Mouse (Mus musculus) MEL (cell line): ENCODE measurements around the gene Best1. TPM values are rescaled to one million over a fixed set of nuclear protein-coding genes. Genes with fewer than 3 reads are reported as not detected.

Experiments used
- DNase-seq: peaks from one replicate; pipeline ENCODE4 v3.0.0; 2011; ENCODE audit warnings: low read depth, low spot score
- H3K27ac ChIP-seq: 2 replicates; pipeline ENCODE4 v1.5.1; 2012; ENCODE audit warnings: low read depth, mild to moderate bottlenecking, control low read depth, low read length, moderate library complexity; ENCODE audit not compliant: control insufficient read depth
- H3K27me3 ChIP-seq, 2 experiments: fragments of 150-350 bp in 1 of 2; sonication (generic) in 1 of 2; 2 replicates each; pipeline ENCODE4 v1.6.1; 2012; ENCODE audit warnings: low read length in 2 of 2, mild to moderate bottlenecking in 2 of 2, improper control_type of control experiment in 1 of 2, moderate library complexity in 1 of 2; ENCODE audit not compliant: insufficient read depth in 2 of 2, control insufficient read depth in 1 of 2
- H3K36me3 ChIP-seq, 2 experiments: 2 replicates each; pipeline ENCODE4 v1.6.1; 2012 to 2014; ENCODE audit warnings: low read length in 2 of 2, improper control_type of control experiment in 1 of 2, inconsistent platforms in 1 of 2, mild to moderate bottlenecking in 1 of 2; ENCODE audit not compliant: insufficient read depth in 2 of 2, control insufficient read depth in 1 of 2
- H3K4me1 ChIP-seq, 2 experiments: fragments of 150-350 bp in 1 of 2; sonication (generic) in 1 of 2; 2 replicates each; pipeline ENCODE4 v1.6.1; 2012; ENCODE audit warnings: low read length in 2 of 2, improper control_type of control experiment in 1 of 2, mild to moderate bottlenecking in 1 of 2; ENCODE audit not compliant: insufficient read depth in 2 of 2, control insufficient read depth in 1 of 2
- H3K4me3 ChIP-seq, 2 experiments: fragments of 150-350 bp in 1 of 2; sonication (generic) in 1 of 2; 2 replicates each; pipeline ENCODE4 v1.5.1; 2012; ENCODE audit warnings: low read depth in 2 of 2, low read length in 2 of 2, mild to moderate bottlenecking in 2 of 2, moderate library complexity in 2 of 2, control low read depth in 1 of 2, improper control_type of control experiment in 1 of 2; ENCODE audit not compliant: control insufficient read depth in 1 of 2, insufficient read depth in 1 of 2
- H3K79me2 ChIP-seq: 2 replicates; pipeline ENCODE4 v1.6.1; 2012; ENCODE audit warnings: mild to moderate bottlenecking, low read length, moderate library complexity; ENCODE audit not compliant: control insufficient read depth, poor library complexity, insufficient read depth
- H3K9ac ChIP-seq: 2 replicates; pipeline ENCODE4 v1.6.1; 2012; ENCODE audit warnings: low read depth, mild to moderate bottlenecking, control low read depth, low read length, moderate library complexity; ENCODE audit not compliant: control insufficient read depth, poor library complexity, severe bottlenecking
- H3K9me3 ChIP-seq: fragments of 150-350 bp; sonication (generic); replicated peaks from 2 replicates; pipeline ENCODE4 v1.6.1; 2012; ENCODE audit warnings: mild to moderate bottlenecking, low read length, improper control_type of control experiment, moderate library complexity; ENCODE audit not compliant: insufficient read depth
- BHLHE40 ChIP-seq: IDR thresholded peaks from 2 replicates; pipeline ENCODE4 v1.6.1; 2012; ENCODE audit warnings: low read depth, mild to moderate bottlenecking, inconsistent platforms, low read length, improper control_type of control experiment, borderline replicate concordance
- CHD1 ChIP-seq: IDR thresholded peaks from 2 replicates; pipeline ENCODE4 v1.6.1; 2012; ENCODE audit warnings: low read depth, mild to moderate bottlenecking, inconsistent platforms, low read length, improper control_type of control experiment
- CHD2 ChIP-seq: IDR thresholded peaks from 2 replicates; pipeline ENCODE4 v1.6.1; 2011; ENCODE audit warnings: low read length, improper control_type of control experiment
- CTCF ChIP-seq, 3 experiments: IDR thresholded peaks in 2 of 3; conservative IDR thresholded peaks in 1 of 3; 2 replicates each; pipeline ENCODE4 v1.5.1; 2011 to 2012; ENCODE audit warnings: low read length in 3 of 3, low read depth in 2 of 3, mild to moderate bottlenecking in 2 of 3, improper control_type of control experiment in 1 of 3, inconsistent platforms in 1 of 3, mixed read lengths in 1 of 3, moderate library complexity in 1 of 3; ENCODE audit not compliant: control insufficient read depth in 1 of 3, insufficient read depth in 1 of 3, poor library complexity in 1 of 3, severe bottlenecking in 1 of 3
- EP300 ChIP-seq, 2 experiments: IDR thresholded peaks; 2 replicates each; pipeline ENCODE4 v1.6.1; 2011; ENCODE audit warnings: improper control_type of control experiment in 2 of 2, low read length in 2 of 2, low read depth in 1 of 2, mild to moderate bottlenecking in 1 of 2
- ETS1 ChIP-seq: IDR thresholded peaks from 2 replicates; pipeline ENCODE4 v1.6.1; 2012; ENCODE audit warnings: low read depth, mild to moderate bottlenecking, inconsistent platforms, low read length, improper control_type of control experiment, moderate library complexity
- GABPA ChIP-seq: IDR thresholded peaks from 2 replicates; pipeline ENCODE4 v1.6.1; 2012; ENCODE audit warnings: low read depth, mild to moderate bottlenecking, inconsistent platforms, low read length, improper control_type of control experiment, moderate library complexity
- GATA1 ChIP-seq: IDR thresholded peaks from 2 replicates; pipeline ENCODE4 v1.6.1; 2011; ENCODE audit warnings: low read depth, low read length, improper control_type of control experiment
- HCFC1 ChIP-seq: IDR thresholded peaks from 2 replicates; pipeline ENCODE4 v1.6.1; 2012; ENCODE audit warnings: low read depth, mild to moderate bottlenecking, inconsistent platforms, low read length, improper control_type of control experiment, moderate library complexity
- KAT2A ChIP-seq: conservative IDR thresholded peaks from 2 replicates; pipeline ENCODE4 v1.6.1; 2012; ENCODE audit warnings: low read depth, low read length, improper control_type of control experiment, inconsistent platforms
- MAFK ChIP-seq: IDR thresholded peaks from 2 replicates; pipeline ENCODE4 v1.6.1; 2011; ENCODE audit warnings: low read depth, mild to moderate bottlenecking, low read length, improper control_type of control experiment, borderline replicate concordance
- MAX ChIP-seq: IDR thresholded peaks from 2 replicates; pipeline ENCODE4 v1.6.1; 2011; ENCODE audit warnings: low read length, improper control_type of control experiment
- MEF2A ChIP-seq: IDR thresholded peaks from 2 replicates; pipeline ENCODE4 v1.6.1; 2014; ENCODE audit warnings: low read depth, mild to moderate bottlenecking, inconsistent platforms, low read length, improper control_type of control experiment; ENCODE audit not compliant: poor library complexity, insufficient replicate concordance, severe bottlenecking; ENCODE audit errors: extremely low read depth
- MXI1 ChIP-seq: IDR thresholded peaks from 2 replicates; pipeline ENCODE4 v1.6.1; 2011; ENCODE audit warnings: mild to moderate bottlenecking, low read depth, low read length, improper control_type of control experiment
- MYB ChIP-seq: IDR thresholded peaks from 2 replicates; pipeline ENCODE4 v1.6.1; 2011; ENCODE audit warnings: mild to moderate bottlenecking, low read depth, low read length, improper control_type of control experiment
- NELFE ChIP-seq: IDR thresholded peaks from 2 replicates; pipeline ENCODE4 v1.6.1; 2011; ENCODE audit warnings: low read depth, low read length, improper control_type of control experiment
- POLR2AphosphoS2 ChIP-seq: IDR thresholded peaks from 2 replicates; pipeline ENCODE4 v1.6.1; 2011; ENCODE audit warnings: low read length, improper control_type of control experiment
- POLR2AphosphoS5 ChIP-seq: IDR thresholded peaks from 2 replicates; pipeline ENCODE4 v1.6.1; 2012; ENCODE audit warnings: low read depth, borderline replicate concordance, mild to moderate bottlenecking, inconsistent platforms, low read length, moderate library complexity, mixed read lengths
- RCOR1 ChIP-seq: IDR thresholded peaks from 2 replicates; pipeline ENCODE4 v1.6.1; 2012; ENCODE audit warnings: low read depth, mild to moderate bottlenecking, inconsistent platforms, low read length, improper control_type of control experiment
- SIN3A ChIP-seq: IDR thresholded peaks from 2 replicates; pipeline ENCODE4 v1.6.1; 2012; ENCODE audit warnings: low read length, improper control_type of control experiment, inconsistent platforms
- TAL1 ChIP-seq: IDR thresholded peaks from 2 replicates; pipeline ENCODE4 v1.6.1; 2012; ENCODE audit warnings: mild to moderate bottlenecking, inconsistent platforms, low read length, moderate library complexity, mixed read lengths
- TBP ChIP-seq: IDR thresholded peaks from 2 replicates; pipeline ENCODE4 v1.8.0; 2011; ENCODE audit warnings: low read depth, low read length, improper control_type of control experiment
- TCF12 ChIP-seq: IDR thresholded peaks from 2 replicates; pipeline ENCODE4 v1.6.1; 2014; ENCODE audit warnings: low read depth, mild to moderate bottlenecking, inconsistent platforms, low read length, improper control_type of control experiment, moderate library complexity
- UBTF ChIP-seq: IDR thresholded peaks from 2 replicates; pipeline ENCODE4 v1.6.1; 2012; ENCODE audit warnings: low read depth, mild to moderate bottlenecking, inconsistent platforms, low read length, improper control_type of control experiment, moderate library complexity, borderline replicate concordance; ENCODE audit not compliant: insufficient read depth
- USF1 ChIP-seq: IDR thresholded peaks from 2 replicates; pipeline ENCODE4 v1.6.1; 2014; ENCODE audit warnings: low read depth, mild to moderate bottlenecking, inconsistent platforms, low read length, improper control_type of control experiment, moderate library complexity
- USF2 ChIP-seq, 2 experiments: IDR thresholded peaks; 2 replicates each; pipeline ENCODE4 v1.6.1; 2011 to 2012; ENCODE audit warnings: improper control_type of control experiment in 2 of 2, low read length in 2 of 2, borderline replicate concordance in 1 of 2, inconsistent platforms in 1 of 2, low read depth in 1 of 2, mild to moderate bottlenecking in 1 of 2; ENCODE audit not compliant: insufficient read depth in 1 of 2
- ZC3H11A ChIP-seq: IDR thresholded peaks from 2 replicates; pipeline ENCODE4 v1.6.1; 2012; ENCODE audit warnings: low read depth, mild to moderate bottlenecking, inconsistent platforms, low read length, improper control_type of control experiment
- ZMIZ1 ChIP-seq: IDR thresholded peaks from 2 replicates; pipeline ENCODE4 v1.6.1; 2012; ENCODE audit warnings: low read depth, mild to moderate bottlenecking, inconsistent platforms, low read length, improper control_type of control experiment, moderate library complexity
- ZNF384 ChIP-seq: IDR thresholded peaks from 2 replicates; pipeline ENCODE4 v1.6.1; 2012; ENCODE audit warnings: low read depth, mild to moderate bottlenecking, inconsistent platforms, low read length, improper control_type of control experiment
- polyA plus RNA-seq, 2 experiments: library from polyadenylated mRNA; stranded (reverse) in 1 of 2; unstranded in 1 of 2; fragments of >175 nt in 1 of 2; fragments of >200 nt in 1 of 2; gene quantifications; 2 replicates each; pipeline versions ENCODE4 v1.2.1 to v1.2.4; 2012; ENCODE audit warnings: low replicate concordance in 2 of 2, low read depth in 1 of 2; ENCODE audit not compliant: insufficient read length in 2 of 2, insufficient read depth in 1 of 2, missing spikeins in 1 of 2
- total RNA-seq: library from RNA; depleted of rRNA; stranded (reverse); fragments of 300-350 nt; gene quantifications from 2 replicates; pipeline ENCODE4 v1.2.3, GENCODE M21; 2012

The Best1 gene
- total and polyA plus RNA-seq, 3 experiments: 0.08 TPM; not detected in 2

DNA sequence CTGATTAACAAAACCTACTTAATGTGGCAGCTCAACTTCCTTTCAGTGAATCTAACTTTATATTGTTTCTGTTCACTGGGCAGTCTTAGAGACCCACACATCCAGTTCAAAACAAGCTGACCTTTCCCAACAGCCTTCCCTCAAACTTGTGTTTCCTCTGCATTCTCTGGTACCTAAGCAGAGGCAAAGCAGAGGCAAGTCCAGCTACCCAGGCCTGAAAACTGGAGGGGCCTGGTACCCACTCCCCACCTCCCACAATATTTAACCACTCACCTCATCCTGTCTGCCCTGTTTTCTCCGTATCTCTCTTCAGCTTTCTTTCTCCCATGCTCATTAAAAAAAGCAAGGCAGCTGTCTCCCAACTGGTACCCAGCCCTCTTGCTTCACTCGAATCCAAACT is 22.3 kb downstream of the Best1 start:
- DNase-seq: no peak
- Histone ChIP-seq H3K9me3 (no peaks in the 10 kb centered on the region), H3K9ac (peak overlapping the region; percentile 49), H3K79me2 (peaks cover 20% of the 10 kb centered on the region), H3K4me3 (no peak overlapping the region), H3K36me3 (peaks cover 7 to 46% of the 10 kb centered on the region in 2 experiments), H3K27me3 (no peaks in the 10 kb centered on the region), H3K27ac (peak overlapping the region; percentile 90), H3K4me1 (peaks cover 43 to 44% of the 10 kb centered on the region in 2 experiments)
- no peak for TF ChIP-seq RCOR1
- no peak for TF ChIP-seq CTCF (IDR thresholded peaks at IDR 0.05 in 2 of 3, conservative IDR thresholded peaks at IDR 0.05 in 1 of 3; ENCODE audit: control insufficient read depth in 1 of 3, insufficient read depth in 1 of 3, low read depth in 2 of 3, low read length in 3 of 3, poor library complexity in 1 of 3, severe bottlenecking in 1 of 3)
- no peak for TF ChIP-seq MXI1
- TF ChIP-seq MEF2A: no peak
- no peak for TF ChIP-seq GABPA
- TF ChIP-seq BHLHE40: no peak
- TF ChIP-seq TAL1: no peak
- no peak for TF ChIP-seq USF1
- no peak for TF ChIP-seq ETS1
- TF ChIP-seq ZMIZ1: no peak
- no peak for TF ChIP-seq USF2 (IDR thresholded peaks at IDR 0.05; ENCODE audit: borderline replicate concordance in 1 of 2, insufficient read depth in 1 of 2, low read depth in 1 of 2, low read length in 2 of 2)
- no peak for TF ChIP-seq POLR2AphosphoS2

GRCm38 (mm10) chr19:9978431-9978951 is 22.9 kb downstream of the Best1 start:
- peaks cover 14% of the 10 kb centered on the region for H3K79me2 ChIP-seq
- H3K4me3 ChIP-seq: peak overlapping the region; percentile 6 to 7; a peak in 1 of 4 replicates
- peak; percentile 92 for DNase-seq
- H3K9me3 ChIP-seq: no peaks in the 10 kb centered on the region
- H3K27me3 ChIP-seq: no peaks in the 10 kb centered on the region
- H3K27ac ChIP-seq: peak overlapping the region; percentile 90
- H3K9ac ChIP-seq: peak overlapping the region; percentile 49
- peaks cover 41 to 43% of the 10 kb centered on the region in 2 experiments for H3K4me1 ChIP-seq
- H3K36me3 ChIP-seq: peaks cover under 1 to 41% of the 10 kb centered on the region in 2 experiments
- TF ChIP-seq GABPA (peak; percentile 99), CHD2 (peak; percentile 37; the same call in 1 of the 2 replicates), MAX (peak; percentile 66), EP300 (IDR thresholded peaks at IDR 0.05; ENCODE audit: low read depth in 1 of 2, low read length in 2 of 2) (peak; percentile 81 to 92), TAL1 (peak; percentile 25; the same call in 1 of the 2 replicates), MAFK (peak; percentile 94), NELFE (no peak; the same call in 1 of the 2 replicates), MEF2A (no peak), KAT2A (no peak), GATA1 (no peak; the same call in 1 of the 2 replicates), POLR2AphosphoS2 (no peak), ZMIZ1 (no peak), ZC3H11A (peak; percentile 4; the same call in 1 of the 2 replicates), HCFC1 (0 out of 2 replicates have a peak, but pooled peaks have one; percentile 40), POLR2AphosphoS5 (no peak), UBTF (no peak), MYB (peak; percentile 35; the same call in 1 of the 2 replicates), TBP (peak; percentile 62; the same call in 1 of the 2 replicates), TCF12 (peak; percentile 68), ZNF384 (no peak), USF1 (peak; percentile 73; the same call in 1 of the 2 replicates), CHD1 (no peak), SIN3A (peak; percentile 78; the same call in 1 of the 2 replicates)
